In the genomic region with DNA sequence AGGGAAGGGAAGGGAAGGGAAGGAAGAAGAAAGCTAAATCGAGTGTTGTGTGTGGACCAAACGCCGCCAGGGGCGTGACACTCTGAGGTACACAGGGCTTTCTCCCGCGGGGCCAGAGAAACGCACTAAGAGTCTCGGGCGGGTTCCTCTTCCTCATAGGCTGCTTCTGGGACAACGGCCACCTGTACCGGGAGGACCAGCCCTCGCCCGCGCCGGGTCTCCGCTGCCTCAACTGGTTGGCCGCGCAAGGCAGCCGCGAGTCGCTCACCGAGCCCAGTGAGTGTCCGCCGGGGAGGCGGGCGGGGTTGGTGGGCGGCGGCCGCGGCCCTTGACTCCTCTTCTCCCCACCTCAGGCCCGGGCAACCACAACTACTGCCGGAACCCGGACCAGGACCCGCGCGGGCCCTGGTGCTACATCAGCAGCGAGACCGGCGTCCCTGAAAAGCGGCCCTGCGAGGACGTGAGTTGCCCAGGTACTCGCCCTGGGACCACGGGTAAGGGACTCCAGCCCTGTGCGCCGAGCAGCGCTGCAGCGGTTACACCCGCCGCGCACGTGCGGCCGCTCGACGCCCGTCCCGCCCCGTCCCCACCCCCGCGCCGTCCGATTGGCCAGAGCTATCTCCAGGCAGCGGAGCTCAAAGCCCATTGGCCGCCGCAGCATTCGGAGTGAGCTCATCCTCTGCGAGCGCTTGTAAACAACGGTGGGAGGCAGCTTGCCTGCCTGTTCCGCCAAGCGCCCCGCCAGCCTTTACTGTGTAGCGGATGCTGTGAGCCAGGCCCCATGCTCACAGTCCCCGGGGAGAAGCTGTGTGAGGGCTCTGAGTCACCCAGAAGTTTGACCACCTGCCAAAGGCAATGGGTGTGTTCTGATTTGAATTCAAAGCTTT, we compare ENCODE assay signal across 8 mouse cellular contexts. TPM values are rescaled to one million over a fixed set of nuclear protein-coding genes. Genes with fewer than 3 reads are reported as not detected.
A peak's percentile ranks its signal among the peaks of the same experiment; 100 is the strongest.
DNase-seq lines count a peak whose midpoint lies in the region; ATAC-seq and TF ChIP-seq lines count a peak whose summit lies in the region.

No protein-coding gene starts in this region.

- H3K27me3 ChIP-seq in forebrain, embryonic 15.5 days, result no peaks in the 10 kb centered on the region
- H3K27me3 ChIP-seq in neural tube, embryonic 15.5 days (replicated peaks), result no peaks in the 10 kb centered on the region

- peak; percentile 95 for DNase-seq in ES-E14 (ENCODE audit: low read depth, low spot score)
- peak; percentile 96 for DNase-seq in cerebellum, adult 11-12 months
- DNase-seq in heart, postnatal 25 days (ENCODE audit: low spot score), result peak; percentile 95
- peak; percentile 92 to 97 for DNase-seq in layer of hippocampus, adult 18-20 months (ENCODE audit: low spot score in 2 of 2)
- DNase-seq in lung, adult 18-20 months, result peak; percentile 94 to 95
- peak; percentile 93 for DNase-seq in testis, postnatal 10 days (ENCODE audit: low spot score)

- WGBS in forebrain, embryonic 15.5 days, result under 1% methylated on average over 75 of the region's 75 CpGs
- 0% methylated on average over 74 of the region's 75 CpGs for WGBS in neural tube, embryonic 15.5 days

- intact Hi-C loops in heart, postnatal 25 days (cut with DNase I), result loop anchor here (2.0 kb wide), 1 partner anchor 41 kb away; no protein-coding TSS in a partner anchor

- no peaks in the 10 kb centered on the region for H3K9me3 ChIP-seq in ES-E14 (ENCODE audit: control insufficient read depth, insufficient read depth, low read depth, low read length)
- no peaks in the 10 kb centered on the region for H3K9me3 ChIP-seq in forebrain, embryonic 15.5 days
- no peaks in the 10 kb centered on the region for H3K9me3 ChIP-seq in neural tube, embryonic 15.5 days (replicated peaks)

- peaks cover 19 to 36% of the 10 kb centered on the region in 2 experiments for H3K4me1 ChIP-seq in ES-E14 (ENCODE audit: control insufficient read depth in 2 of 2, insufficient read depth in 2 of 2, low read length in 2 of 2, poor library complexity in 1 of 2)
- H3K4me1 ChIP-seq in forebrain, embryonic 15.5 days, result peaks cover 27% of the 10 kb centered on the region
- H3K4me1 ChIP-seq in neural tube, embryonic 15.5 days, result peaks cover 49% of the 10 kb centered on the region

- peak overlapping the region; percentile 67 for H3K27ac ChIP-seq in ES-E14 (ENCODE audit: insufficient read depth, low read depth, low read length, poor library complexity, severe bottlenecking)
- H3K27ac ChIP-seq in forebrain, embryonic 15.5 days (replicated peaks), result peak overlapping the region; percentile 86
- peak overlapping the region; percentile 78 for H3K27ac ChIP-seq in neural tube, embryonic 15.5 days (replicated peaks)

- peak overlapping the region; percentile 77 to 88 for H3K4me3 ChIP-seq in ES-E14 (ENCODE audit: insufficient read depth in 1 of 2, low read depth in 1 of 2, low read length in 2 of 2, poor library complexity in 1 of 2, severe bottlenecking in 1 of 2)
- peak overlapping the region; percentile 60 for H3K4me3 ChIP-seq in forebrain, embryonic 15.5 days
- H3K4me3 ChIP-seq in neural tube, embryonic 15.5 days (replicated peaks), result peak overlapping the region; percentile 61

- H3K9ac ChIP-seq in ES-E14 (ENCODE audit: insufficient read depth, low read depth, low read length, poor library complexity, severe bottlenecking), result peak overlapping the region; percentile 88
- H3K9ac ChIP-seq in forebrain, embryonic 15.5 days (replicated peaks), result peak overlapping the region; percentile 63
- H3K9ac ChIP-seq in neural tube, embryonic 15.5 days (replicated peaks), result peak overlapping the region; percentile 60

- H3K36me3 ChIP-seq in ES-E14 (ENCODE audit: control insufficient read depth, insufficient read depth, low read length, poor library complexity, severe bottlenecking), result no peaks in the 10 kb centered on the region; the same call in 1 of the 2 replicates
- peaks cover 17% of the 10 kb centered on the region; the same call in 1 of the 2 replicates for H3K36me3 ChIP-seq in forebrain, embryonic 15.5 days
- peaks cover 11% of the 10 kb centered on the region; the same call in 1 of the 2 replicates for H3K36me3 ChIP-seq in neural tube, embryonic 15.5 days

- H3K4me2 ChIP-seq in forebrain, embryonic 15.5 days (replicated peaks), result peak overlapping the region; percentile 88
- H3K4me2 ChIP-seq in neural tube, embryonic 15.5 days, result peak overlapping the region; percentile 100

- in situ Hi-C loops in ES-E14 (cut with MboI; ENCODE audit: low sequenced_read_pairs in 2 of 2, unreplicated experiment in 2 of 2), result no loop called here

- peak; percentile 99 for ATAC-seq in forebrain, embryonic 15.5 days (replicated peaks)
- ATAC-seq in neural tube, embryonic 15.5 days (ENCODE audit: low FRiP score), result peak; percentile 97

TF ChIP-seq in ES-E14, 5 proteins besides CTCF, POLR2A, EP300 and RAD21:
- TF ChIP-seq MAFK (IDR thresholded peaks at IDR 0.05; ENCODE audit: insufficient read depth, low read depth, low read length) (no peak), HCFC1 (IDR thresholded peaks at IDR 0.05; ENCODE audit: borderline replicate concordance, insufficient read depth, low read length) (0 out of 2 replicates have a peak, but pooled peaks have one; percentile 34)

RNA-seq across cellular contexts. Expression of gene Pik3ip1, which starts 1.8 kb away (rescaled TPM):
- total RNA-seq in ES-E14 (2012; rRNA removed), result 8.5 and 16.1 TPM in 2 replicates
- polyA plus RNA-seq in forebrain, embryonic 15.5 days (2015; fragmentation: Nextera tagmentation; extraction: Ambion mirVana), result 34.4 and 36.6 TPM in 2 replicates
- total RNA-seq in heart, postnatal 25 days (2021), result 10 to 100 TPM; 39.4 to 42.4 TPM
- total RNA-seq in layer of hippocampus, adult 18-20 months (2021), result 10 to 100 TPM; 41.6 to 46.5 TPM
- 28.7 and 35.3 TPM in 2 replicates for polyA plus RNA-seq in neural tube, embryonic 15.5 days (2015; fragmentation: Nextera tagmentation; extraction: Ambion mirVana)

RNA-seq across cellular contexts. Expression of gene Patz1, which starts 43.3 kb away (rescaled TPM):
- 61.8 and 63.5 TPM in 2 replicates for total RNA-seq in ES-E14 (2012; rRNA removed)
- polyA plus RNA-seq in forebrain, embryonic 15.5 days (2015; fragmentation: Nextera tagmentation; extraction: Ambion mirVana), result 63.5 and 66.2 TPM in 2 replicates
- 10 to 100 TPM; 25.6 to 26.4 TPM for total RNA-seq in heart, postnatal 25 days (2021)
- 10 to 100 TPM; 50.6 to 51.5 TPM for total RNA-seq in layer of hippocampus, adult 18-20 months (2021)
- 39.5 and 49.2 TPM in 2 replicates for polyA plus RNA-seq in neural tube, embryonic 15.5 days (2015; fragmentation: Nextera tagmentation; extraction: Ambion mirVana)

Comparison
In these comparisons a context has a peak if more than half of its experiments do, and no peak if none do; other contexts are left out.
1. Peak in every context shown above with its lines: DNase-seq, ATAC-seq, H3K4me3 ChIP-seq and H3K27ac ChIP-seq.